Mouse (Mus musculus) stomach, embryonic 16.5 days (tissue): ENCODE measurements around the gene Map4. TPM values are rescaled to one million over a fixed set of nuclear protein-coding genes. Genes with fewer than 3 reads are reported as not detected.
A peak's percentile ranks its signal among the peaks of the same experiment; 100 is the strongest.

Experiments
- ATAC-seq: fragments of 200-750 bp; cut with Nextera tagmentation; 2 replicates; pipeline ENCODE4 v1.8.0; 2017; ENCODE audit warnings: moderate number of reproducible peaks, moderate TSS enrichment; ENCODE audit not compliant: insufficient read depth, low FRiP score
- H3K27ac ChIP-seq: fragments of 300-500 bp; sonication (generic); 2 replicates; pipeline ENCODE4 v1.5.1; 2014; ENCODE audit warnings: low read length
- H3K27me3 ChIP-seq: fragments of 300-500 bp; sonication (generic); 2 replicates; pipeline ENCODE4 v1.6.1; 2014; ENCODE audit warnings: low read length, control low read depth, mixed read lengths; ENCODE audit not compliant: control insufficient read depth, insufficient read depth
- H3K36me3 ChIP-seq: fragments of 300-500 bp; sonication (generic); 2 replicates; pipeline ENCODE4 v1.6.1; 2014; ENCODE audit warnings: low read length; ENCODE audit not compliant: control insufficient read depth, insufficient read depth
- H3K4me1 ChIP-seq: fragments of 300-500 bp; sonication (generic); 2 replicates; pipeline ENCODE4 v1.6.1; 2014; ENCODE audit warnings: low read length, control low read depth, mixed read lengths; ENCODE audit not compliant: control insufficient read depth, insufficient read depth
- H3K4me2 ChIP-seq: fragments of 300-500 bp; sonication (generic); 2 replicates; pipeline ENCODE4 v1.6.1; 2014; ENCODE audit warnings: low read depth, low read length, mixed read lengths
- H3K4me3 ChIP-seq: fragments of 300-500 bp; sonication (generic); replicated peaks from 2 replicates; pipeline ENCODE4 v1.5.1; 2014; ENCODE audit warnings: mild to moderate bottlenecking, low read length
- H3K9ac ChIP-seq: fragments of 300-500 bp; sonication (generic); 2 replicates; pipeline ENCODE4 v1.6.1; 2014; ENCODE audit warnings: low read length
- H3K9me3 ChIP-seq: fragments of 300-500 bp; sonication (generic); replicated peaks from 2 replicates; pipeline ENCODE4 v1.6.1; 2016; ENCODE audit warnings: low read length, control low read depth; ENCODE audit not compliant: control insufficient read depth
- WGBS: fragments of 180-500 bp; shearing (Covaris S2); extraction: QIAGEN DNeasy Blood & Tissue Kit; methylation state at CpG from one replicate; pipeline ENCODE4 v1.1.7; 2014; 5-methylcytosine and 5-hydroxymethylcytosine counted together
- polyA plus RNA-seq: library from polyadenylated mRNA; unstranded; fragments of >200 nt; fragmentation: Nextera tagmentation; extraction: Ambion mirVana; gene quantifications from 2 replicates; pipeline ENCODE4 v1.2.1, GENCODE M21; 2015

Map4 gene
- polyA plus RNA-seq, 1 experiment from 2014 or later: 73.2 TPM

GRCm38 (mm10) chr9:110084201-110084964, 153.1 kb downstream of the Map4 start:
- Histone ChIP-seq H3K36me3 (peaks cover 42% of the 10 kb centered on the region), H3K4me3 (no peak overlapping the region), H3K9me3 (no peaks in the 10 kb centered on the region), H3K9ac (no peak overlapping the region), H3K27ac (peak overlapping the region; percentile 7; the same call in 1 of the 2 replicates), H3K4me1 (no peaks in the 10 kb centered on the region), H3K4me2 (no peak overlapping the region), H3K27me3 (no peaks in the 10 kb centered on the region)
- ATAC-seq: peak; percentile 68; the same call in 1 of the 2 replicates
- 68% methylated on average over 25 of the region's 25 CpGs for WGBS

GRCm38 (mm10) chr9:110085693-110086092, 154.4 kb downstream of the Map4 start:
- no peaks in the 10 kb centered on the region for H3K9me3 ChIP-seq
- no peaks in the 10 kb centered on the region for H3K4me1 ChIP-seq
- no peak overlapping the region for H3K27ac ChIP-seq
- H3K4me3 ChIP-seq: no peak overlapping the region
- ATAC-seq: no peak
- peaks cover 42% of the 10 kb centered on the region for H3K36me3 ChIP-seq
- H3K27me3 ChIP-seq: no peaks in the 10 kb centered on the region
- H3K4me2 ChIP-seq: no peak overlapping the region
- H3K9ac ChIP-seq: no peak overlapping the region
- 88% methylated on average over 8 of the region's 8 CpGs for WGBS

- 80% methylated on average over 4 of the region's 4 CpGs for WGBS
- H3K4me1 ChIP-seq: no peaks in the 10 kb centered on the region
- ATAC-seq: no peak
- no peak overlapping the region for H3K27ac ChIP-seq
- peaks cover 30% of the 10 kb centered on the region for H3K36me3 ChIP-seq
- no peak overlapping the region for H3K9ac ChIP-seq
- no peak overlapping the region for H3K4me2 ChIP-seq
- no peak overlapping the region for H3K4me3 ChIP-seq
- H3K9me3 ChIP-seq: no peaks in the 10 kb centered on the region
- H3K27me3 ChIP-seq: no peaks in the 10 kb centered on the region
These were observed 162.0 kb downstream of the Map4 start for GRCm38 (mm10) chr9:110093303-110093702.

GRCm38 (mm10) chr9:110094761-110095160, 163.5 kb downstream of the Map4 start:
- Histone ChIP-seq H3K4me2 (no peak overlapping the region), H3K4me1 (peaks cover under 1% of the 10 kb centered on the region; the same call in 1 of the 2 replicates), H3K9ac (no peak overlapping the region), H3K4me3 (no peak overlapping the region), H3K27ac (no peak overlapping the region), H3K36me3 (peaks cover 24% of the 10 kb centered on the region), H3K27me3 (no peaks in the 10 kb centered on the region), H3K9me3 (no peaks in the 10 kb centered on the region)
- ATAC-seq: no peak
- 95% methylated on average over 4 of the region's 4 CpGs for WGBS

GRCm38 (mm10) chr9:110097791-110098190, 166.5 kb downstream of the Map4 start:
- peaks cover 13% of the 10 kb centered on the region for H3K36me3 ChIP-seq
- ATAC-seq: no peak
- WGBS: 95% methylated on average over 3 of the region's 3 CpGs
- H3K27me3 ChIP-seq: no peaks in the 10 kb centered on the region
- H3K9me3 ChIP-seq: no peaks in the 10 kb centered on the region
- no peak overlapping the region for H3K27ac ChIP-seq
- H3K4me3 ChIP-seq: no peak overlapping the region
- H3K9ac ChIP-seq: no peak overlapping the region
- no peak overlapping the region for H3K4me2 ChIP-seq
- H3K4me1 ChIP-seq: peaks cover 13% of the 10 kb centered on the region

GRCm38 (mm10) chr9:110100627-110101600, 169.7 kb downstream of the Map4 start:
- H3K36me3 ChIP-seq: peaks cover 6% of the 10 kb centered on the region; the same call in 1 of the 2 replicates
- no peaks in the 10 kb centered on the region for H3K27me3 ChIP-seq
- peak; percentile 94 for ATAC-seq
- WGBS: 2% methylated on average over 41 of the region's 41 CpGs
- H3K9ac ChIP-seq: peak overlapping the region; percentile 91
- H3K4me3 ChIP-seq: peak overlapping the region; percentile 93
- no peaks in the 10 kb centered on the region for H3K9me3 ChIP-seq
- peaks cover 13% of the 10 kb centered on the region for H3K4me1 ChIP-seq
- peak overlapping the region; percentile 80 for H3K4me2 ChIP-seq
- no peak overlapping the region; the same call in 1 of the 2 replicates for H3K27ac ChIP-seq

GRCm38 (mm10) chr9:110116353-110116976, 185.2 kb downstream of the Map4 start:
- 6% methylated on average over 10 of the region's 10 CpGs for WGBS
- Histone ChIP-seq H3K9me3 (no peaks in the 10 kb centered on the region), H3K4me3 (peak overlapping the region; percentile 72), H3K27ac (peak overlapping the region; percentile 98), H3K27me3 (no peaks in the 10 kb centered on the region), H3K4me2 (peak overlapping the region; percentile 76), H3K36me3 (0 out of 2 replicates have a peak, but pooled peaks cover 2% of the 10 kb centered on the region), H3K4me1 (peaks cover 6% of the 10 kb centered on the region), H3K9ac (peak overlapping the region; percentile 84)
- ATAC-seq: no peak

GRCm38 (mm10) chr9:110116977-110117778, 185.9 kb downstream of the Map4 start, which contains the start of gene Smarcc1:
Smarcc1 (plus strand) TSS chr9:110117708.
- WGBS: 1% methylated on average over 77 of the region's 79 CpGs
- H3K36me3 ChIP-seq: no peaks in the 10 kb centered on the region
- H3K4me3 ChIP-seq: peak within 1 kb of the TSS; percentile 72
- peak within 1 kb of the TSS; percentile 84 for H3K9ac ChIP-seq
- peak; percentile 97 for ATAC-seq
- H3K4me2 ChIP-seq: peak within 1 kb of the TSS; percentile 76
- no peaks in the 10 kb centered on the region for H3K9me3 ChIP-seq
- peaks cover 6% of the 10 kb centered on the region for H3K4me1 ChIP-seq
- no peaks in the 10 kb centered on the region for H3K27me3 ChIP-seq
- peak within 1 kb of the TSS; percentile 98 for H3K27ac ChIP-seq
